18 mouse cellular contexts compared by ENCODE assay signal in the genomic region with DNA sequence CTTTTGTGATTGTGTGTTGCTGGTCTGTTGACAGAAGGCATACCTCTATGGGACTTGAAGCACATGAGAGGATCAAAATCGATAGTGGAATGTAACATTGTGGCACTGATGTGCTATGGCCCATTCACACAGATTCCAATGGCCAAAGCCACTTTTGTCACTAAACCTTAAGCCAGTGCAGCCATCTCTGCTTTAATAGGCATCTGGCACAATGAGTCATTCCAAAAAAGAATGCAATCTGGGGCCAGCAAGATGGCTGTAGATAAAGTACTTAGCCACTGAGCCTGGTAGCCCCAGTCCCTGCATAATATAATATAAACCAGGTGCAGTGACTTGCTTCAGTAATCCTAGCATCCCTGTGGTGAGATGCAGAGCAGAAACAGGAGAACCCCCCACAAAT.
"Had no signal": no experiment of that assay in that cellular context is flagged by ENCODE, and none has a peak within 500 bp of the region (broad histone marks: within the 10 kb centered on the region; RNA-seq: fewer than 3 reads in every experiment).

No protein-coding gene starts in this region.

- H3K9ac ChIP-seq: liver, embryonic 15.5 days; midbrain, embryonic 12.5 days; stomach, embryonic 15.5 days had no signal

- DNase-seq: kidney, adult 9 months; kidney, postnatal 36 days; layer of hippocampus, adult 9-11 months; layer of hippocampus, postnatal 36 days; lung, adult 2 months; lung, postnatal 10 days; lung, postnatal 4 days; right cerebral cortex, postnatal 14 days; thymus, adult 2 months; thymus, postnatal 25 days had no signal

- H3K4me3 ChIP-seq: liver, embryonic 15.5 days; midbrain, embryonic 12.5 days; neural tube, embryonic 13.5 days; stomach, embryonic 15.5 days had no signal

- H3K27me3 ChIP-seq: megakaryocyte, embryonic 14.5 days; neural tube, embryonic 13.5 days; stomach, embryonic 15.5 days had no signal

- ATAC-seq: midbrain, embryonic 16.5 days had no signal

- H3K9me3 ChIP-seq: liver, embryonic 15.5 days; megakaryocyte, embryonic 14.5 days; midbrain, embryonic 12.5 days; neural tube, embryonic 13.5 days; stomach, embryonic 15.5 days had no signal

- H3K4me2 ChIP-seq: liver, embryonic 11.5 days; liver, embryonic 15.5 days; midbrain, embryonic 12.5 days; stomach, embryonic 15.5 days had no signal

- H3K27ac ChIP-seq: kidney, postnatal 0 days; liver, embryonic 15.5 days; midbrain, embryonic 12.5 days; neural tube, embryonic 13.5 days; stomach, embryonic 15.5 days had no signal

- H3K36me3 ChIP-seq: liver, embryonic 15.5 days; midbrain, embryonic 12.5 days; neural tube, embryonic 13.5 days; stomach, embryonic 15.5 days had no signal
